Mouse (Mus musculus) olfactory bulb, adult 2 months (tissue): Measurements from ENCODE around the gene Pck2.

Experiments
- CTCF ChIP-seq: fragments of 200-500 bp; IDR thresholded peaks from 2 replicates; pipeline ENCODE4 v1.5.1; 2012; ENCODE audit warnings: low read depth, mild to moderate bottlenecking, low read length, moderate library complexity; ENCODE audit not compliant: insufficient read depth
- POLR2A ChIP-seq: fragments of 200-500 bp; IDR thresholded peaks from 2 replicates; pipeline ENCODE4 v1.6.1; 2012; ENCODE audit warnings: mild to moderate bottlenecking, low read depth, low read length, moderate library complexity; ENCODE audit not compliant: insufficient read depth

DNA sequence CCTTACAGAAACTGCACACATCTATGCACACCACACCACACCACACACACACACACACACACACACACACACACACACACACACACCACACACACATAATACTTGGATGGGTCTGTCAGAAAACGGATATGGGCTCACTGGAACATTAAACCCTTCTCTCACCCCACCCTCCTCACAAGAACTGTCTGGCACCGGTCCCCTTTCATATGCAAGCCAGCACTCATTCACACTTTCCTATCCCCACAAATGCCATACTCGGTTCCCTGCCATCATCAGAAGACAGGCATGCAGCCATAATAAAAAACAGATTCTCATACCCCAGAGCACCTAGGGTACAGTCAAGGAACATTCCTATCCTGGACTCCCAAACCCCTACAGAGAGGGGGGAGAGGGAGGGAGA, 48.0 kb upstream of the Pck2 start:
- TF ChIP-seq POLR2A, result no peak
- TF ChIP-seq CTCF, result no peak
